Mouse (Mus musculus) left cerebral cortex, adult 18-20 months (tissue): ENCODE data around the gene Akt1. TPM values are rescaled to one million over a fixed set of nuclear protein-coding genes. Genes with fewer than 3 reads are reported as not detected.

ENCODE experiments used
- DNase-seq, 2 experiments: peaks; one replicate each; pipeline ENCODE4 v3.0.0; 2021 to 2022; ENCODE audit warnings: low spot score in 2 of 2, mixed read lengths in 1 of 2
- total RNA-seq, 2 experiments: library from RNA; stranded (reverse); gene quantifications; 2 replicates each; pipeline ENCODE4 v1.2.3; 2021

Akt1 gene
- total RNA-seq, 2 experiments from 2014 or later: 161 to 169 TPM

DNA sequence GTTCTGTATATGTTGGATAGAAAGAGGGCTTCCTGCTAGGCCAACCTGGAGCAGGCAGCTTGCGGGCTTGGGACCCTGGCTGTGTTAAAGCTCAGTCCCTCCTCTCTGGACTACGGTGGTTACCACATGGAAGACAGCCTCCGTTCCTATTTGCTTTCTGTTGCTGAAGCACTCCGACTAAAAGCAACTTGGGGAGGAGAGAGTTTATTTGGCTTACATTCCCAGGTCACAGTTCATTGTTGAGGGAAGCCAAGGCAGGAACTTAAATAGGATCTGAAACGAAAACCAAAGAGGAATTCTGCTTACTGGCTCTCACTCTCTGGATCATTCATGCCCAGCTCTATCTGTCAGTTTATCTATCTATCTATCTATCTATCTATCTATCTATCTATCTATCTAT lies 43.9 kb downstream of the Akt1 start:
- DNase-seq: no peak

DNA sequence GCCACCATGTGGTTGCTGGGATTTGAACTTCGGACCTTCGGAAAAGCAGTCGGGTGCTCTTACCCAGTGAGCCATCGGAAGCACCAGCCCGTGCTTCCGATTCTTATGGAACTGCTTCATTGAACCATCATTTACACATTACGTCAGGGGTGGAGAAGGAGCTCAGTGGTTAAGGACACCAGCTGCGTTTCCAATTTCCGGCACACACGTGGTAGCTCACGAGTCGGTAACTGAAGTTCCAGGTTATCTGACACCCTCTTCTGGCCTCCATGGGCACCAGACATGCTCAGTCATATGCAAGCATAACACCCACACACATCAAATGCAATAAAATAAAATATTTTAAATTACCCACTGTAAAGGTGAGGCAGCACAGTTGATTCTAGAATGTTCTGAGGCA lies 44.7 kb downstream of the Akt1 start:
- DNase-seq: no peak

DNA sequence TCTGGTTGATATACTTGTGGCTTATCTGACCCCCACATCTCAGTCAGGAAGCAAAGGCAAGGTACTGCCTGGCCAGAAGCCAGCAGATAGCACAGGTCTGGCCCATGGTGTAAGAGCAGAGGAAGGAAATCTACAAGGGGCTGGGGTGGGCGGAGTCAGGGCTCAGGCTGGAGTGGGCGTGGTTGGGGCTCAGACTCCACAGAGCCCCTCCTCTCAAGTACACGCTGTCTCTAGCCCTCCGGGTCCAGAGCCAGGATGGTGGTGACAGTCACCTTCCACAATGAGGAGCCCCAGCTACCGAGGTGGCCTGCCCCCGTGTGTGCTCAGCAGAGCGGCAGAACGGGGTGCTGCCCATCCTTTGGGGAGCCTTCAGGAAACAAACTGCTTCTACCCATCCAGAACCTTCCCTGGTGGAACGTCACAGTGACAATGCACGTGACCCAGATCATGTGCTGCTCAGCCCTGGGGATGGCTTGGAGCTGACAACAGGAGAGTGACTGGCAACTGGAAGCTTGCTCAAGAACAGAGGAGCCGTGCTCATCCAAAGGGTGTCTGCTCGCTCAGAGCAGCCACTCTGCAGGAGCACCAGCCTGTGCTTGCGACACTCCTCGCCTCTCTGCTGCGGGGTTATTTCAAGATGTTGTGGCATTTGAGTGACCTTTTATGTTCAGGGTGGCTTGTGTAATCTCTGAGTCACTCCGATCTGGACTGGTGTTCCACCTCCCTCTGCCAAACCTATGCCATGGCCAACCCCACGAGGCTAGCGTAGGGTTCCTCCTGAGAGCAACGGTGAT lies 45.6 kb downstream of the Akt1 start:
- peak; percentile 41 to 44 for DNase-seq

DNA sequence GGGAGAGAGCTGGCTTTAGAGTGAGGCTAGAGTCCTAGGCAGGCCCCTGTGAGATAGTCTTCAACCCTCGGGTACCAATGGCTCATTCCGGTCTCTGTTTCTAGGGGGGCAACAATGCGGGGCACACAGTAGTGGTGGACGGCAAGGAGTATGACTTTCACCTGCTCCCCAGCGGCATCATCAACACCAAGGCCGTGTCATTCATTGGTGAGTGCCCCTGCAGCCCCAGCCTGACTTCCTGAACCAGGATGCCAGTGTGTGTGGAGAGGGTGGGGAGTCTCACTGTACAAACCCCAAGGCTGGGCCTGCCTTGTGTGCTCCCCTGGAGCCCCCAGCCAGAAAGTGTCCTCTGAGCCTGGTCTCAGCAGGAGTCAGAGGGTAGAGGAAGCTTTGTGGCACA lies 46.5 kb downstream of the Akt1 start:
- DNase-seq: no peak

DNA sequence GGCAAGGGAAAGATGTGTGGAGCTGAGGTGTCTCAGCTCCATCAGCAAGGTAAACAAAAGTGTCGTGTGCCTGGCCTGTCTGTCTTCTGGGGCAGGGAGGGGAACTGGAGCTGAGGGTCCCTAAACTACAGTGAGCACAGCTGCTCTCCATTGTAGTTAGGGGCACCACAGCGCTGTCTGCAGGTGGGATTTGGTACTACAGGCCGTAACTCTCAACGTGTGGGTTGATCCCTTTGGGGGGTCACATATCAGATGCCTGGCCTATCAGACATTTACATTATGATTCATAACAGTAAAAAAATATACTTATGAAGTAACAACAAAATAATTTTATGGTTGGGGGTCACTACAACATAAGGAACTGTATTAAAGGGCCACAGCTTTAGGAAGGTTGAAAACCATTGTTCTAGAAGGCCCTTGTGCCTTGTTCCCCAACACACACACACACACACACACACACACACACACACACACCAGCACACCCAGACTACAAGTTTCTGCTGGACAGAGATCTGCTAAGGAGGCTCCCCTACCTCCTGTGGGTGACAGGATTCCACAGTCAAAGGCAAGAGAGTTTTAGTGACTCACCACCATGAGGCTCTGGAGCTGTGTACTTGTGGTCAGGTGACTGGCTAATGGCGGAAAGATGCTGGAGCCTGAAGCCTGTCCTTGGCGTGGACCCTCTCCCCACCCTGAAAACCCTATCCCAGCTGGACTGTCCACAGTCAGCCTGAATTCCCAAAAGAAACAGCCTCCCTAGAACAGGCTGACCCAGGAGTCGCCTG lies 47.4 kb downstream of the Akt1 start:
- DNase-seq: no peak

DNA sequence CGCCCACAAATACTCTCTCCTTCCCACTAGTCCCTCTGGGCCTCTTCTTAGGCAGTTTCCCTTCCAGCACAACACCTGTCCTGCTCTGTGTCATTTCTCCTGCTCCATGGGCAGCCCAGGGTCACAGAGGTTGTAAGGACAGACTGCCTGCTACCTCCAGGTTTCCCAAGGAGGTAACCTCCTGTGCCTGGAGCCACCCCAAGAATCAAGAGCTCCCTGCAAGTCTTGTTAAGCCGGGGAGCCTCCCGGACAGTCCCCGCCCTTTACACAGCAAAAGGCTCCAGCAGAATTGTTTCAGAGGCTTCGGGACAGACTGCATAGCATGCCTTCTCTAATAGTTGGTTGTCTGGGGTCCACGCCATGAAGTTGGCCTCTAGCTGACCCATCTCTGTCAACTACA lies 48.2 kb downstream of the Akt1 start:
- DNase-seq: no peak

DNA sequence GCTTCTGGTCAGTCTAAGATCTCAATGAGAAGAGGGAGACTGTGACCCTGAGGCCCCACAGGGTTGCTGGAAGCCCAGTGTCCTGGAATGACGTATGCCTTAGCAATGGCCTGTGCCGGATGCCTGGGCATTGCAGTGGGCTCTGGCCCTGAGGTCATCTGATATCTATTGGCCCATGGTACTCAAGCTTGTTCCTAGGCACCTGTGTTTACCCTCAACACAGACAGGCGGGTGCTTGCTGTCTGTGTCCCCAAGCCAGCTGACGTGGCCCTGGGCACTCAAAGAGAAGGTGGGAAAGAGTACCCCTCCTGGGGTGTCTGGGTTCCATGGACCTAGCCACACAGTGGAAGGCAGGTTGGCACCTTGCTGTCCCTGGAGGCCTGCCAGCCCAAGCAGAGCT lies 49.0 kb downstream of the Akt1 start:
- DNase-seq: no peak

DNA sequence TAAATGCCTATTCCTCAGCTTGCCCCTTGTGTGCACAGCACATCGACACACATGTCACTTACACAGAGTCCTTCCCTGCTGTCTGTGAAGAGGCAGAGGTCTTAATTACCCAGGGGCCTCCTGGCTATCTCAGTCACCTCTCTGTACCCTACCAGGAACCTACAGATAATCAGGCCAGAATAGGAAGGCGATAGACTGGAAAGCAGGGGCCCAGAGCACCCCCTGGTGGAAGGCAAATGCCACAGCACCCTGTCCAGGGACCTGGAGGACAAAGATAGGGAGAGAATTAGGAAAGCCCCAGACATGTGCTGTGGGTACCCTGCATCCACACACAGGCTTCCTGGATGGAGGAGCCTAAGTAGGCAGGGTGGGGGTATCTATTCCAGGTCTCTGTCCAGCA lies 50.9 kb downstream of the Akt1 start:
- DNase-seq: peak; percentile 69 to 80

DNA sequence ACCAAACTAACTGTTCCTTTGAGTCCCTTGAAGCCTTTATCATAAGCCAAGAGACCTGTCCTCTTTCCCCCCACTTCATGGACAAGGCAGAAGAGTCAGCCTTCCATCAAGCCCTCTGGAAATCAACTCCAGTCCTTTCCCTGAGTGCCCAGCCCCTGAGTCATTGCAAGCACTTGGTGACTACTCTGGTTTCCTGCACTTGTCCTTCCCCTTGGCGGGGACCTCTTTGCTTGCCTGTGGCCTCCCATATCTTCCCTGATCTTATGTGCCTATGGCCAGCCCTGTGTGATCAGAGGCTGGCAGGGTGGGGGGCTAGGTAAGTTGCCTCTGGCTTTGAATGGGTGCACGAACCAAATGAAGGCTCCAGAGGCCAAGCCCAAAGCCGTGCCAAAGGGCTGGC lies 52.8 kb downstream of the Akt1 start:
- DNase-seq: no peak

DNA sequence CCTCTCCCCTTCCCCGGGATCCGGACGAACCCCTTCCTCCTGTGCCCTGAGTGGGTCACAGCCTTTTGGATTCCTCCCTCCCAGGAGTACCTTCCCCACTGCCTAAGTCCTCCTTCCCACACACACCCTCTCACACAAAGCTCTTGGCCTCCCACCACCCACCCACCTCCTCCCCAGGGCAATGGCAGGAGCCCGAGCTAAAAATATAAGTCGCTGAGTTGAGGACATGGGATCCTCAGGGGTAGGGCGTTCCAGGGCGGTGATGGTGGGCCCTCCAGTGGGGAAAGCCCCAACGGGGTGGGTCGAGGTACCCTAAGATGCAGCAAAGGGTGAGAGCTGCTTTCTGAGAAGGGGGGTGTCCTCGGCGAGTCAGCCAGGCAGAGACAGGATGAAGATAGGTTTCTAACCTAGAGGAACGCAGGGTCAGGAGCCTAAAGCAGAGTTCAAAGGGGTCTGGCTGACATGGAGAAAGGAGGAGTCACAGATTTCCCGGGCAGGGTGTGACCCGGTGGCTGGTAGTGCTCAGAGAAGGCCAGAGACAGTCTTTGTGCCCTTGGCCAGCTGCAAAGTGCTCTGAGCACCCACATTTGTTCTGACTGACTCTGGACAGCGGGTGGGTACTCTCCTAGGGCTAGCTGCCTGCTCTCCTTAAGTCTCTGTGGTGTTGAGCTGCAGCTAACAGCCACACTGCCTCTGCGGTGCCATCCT lies 54.2 kb downstream of the Akt1 start:
- DNase-seq: no peak

DNA sequence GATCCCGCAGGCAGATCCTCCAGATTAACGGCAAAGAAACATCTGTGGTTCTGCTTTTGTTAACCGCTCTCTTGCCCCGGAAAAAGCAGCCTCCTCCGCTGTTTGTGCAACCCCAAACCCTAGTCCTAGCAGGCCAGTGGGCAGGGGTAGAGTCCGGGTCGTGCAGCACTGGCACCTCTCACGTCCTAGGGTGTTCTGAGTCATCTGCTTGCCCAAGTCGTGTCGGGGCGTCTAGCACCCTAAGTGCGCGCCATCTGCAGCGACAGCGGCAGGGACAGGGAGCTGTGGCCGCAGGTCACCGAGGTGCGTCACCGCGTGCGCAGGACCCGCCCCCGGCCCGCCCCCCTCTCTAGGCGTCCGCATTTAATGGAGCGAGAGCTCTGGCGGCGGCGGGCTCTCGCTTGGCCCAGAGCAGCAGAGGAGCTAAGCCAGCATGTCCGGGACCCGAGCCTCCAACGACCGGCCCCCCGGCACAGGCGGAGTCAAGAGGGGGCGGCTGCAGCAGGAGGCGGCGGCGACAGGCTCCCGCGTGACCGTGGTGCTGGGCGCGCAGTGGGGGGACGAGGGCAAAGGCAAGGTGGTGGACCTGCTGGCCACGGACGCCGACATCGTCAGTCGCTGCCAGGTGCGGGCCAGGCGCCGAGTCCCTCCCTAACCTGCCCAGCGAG lies 54.9 kb downstream of the Akt1 start, which contains the start of gene Adssl1:
TSS of gene Adssl1 (plus strand) at position 360 of the 668 bp plus-strand sequence.
- DNase-seq: peak; percentile 31 to 42

DNA sequence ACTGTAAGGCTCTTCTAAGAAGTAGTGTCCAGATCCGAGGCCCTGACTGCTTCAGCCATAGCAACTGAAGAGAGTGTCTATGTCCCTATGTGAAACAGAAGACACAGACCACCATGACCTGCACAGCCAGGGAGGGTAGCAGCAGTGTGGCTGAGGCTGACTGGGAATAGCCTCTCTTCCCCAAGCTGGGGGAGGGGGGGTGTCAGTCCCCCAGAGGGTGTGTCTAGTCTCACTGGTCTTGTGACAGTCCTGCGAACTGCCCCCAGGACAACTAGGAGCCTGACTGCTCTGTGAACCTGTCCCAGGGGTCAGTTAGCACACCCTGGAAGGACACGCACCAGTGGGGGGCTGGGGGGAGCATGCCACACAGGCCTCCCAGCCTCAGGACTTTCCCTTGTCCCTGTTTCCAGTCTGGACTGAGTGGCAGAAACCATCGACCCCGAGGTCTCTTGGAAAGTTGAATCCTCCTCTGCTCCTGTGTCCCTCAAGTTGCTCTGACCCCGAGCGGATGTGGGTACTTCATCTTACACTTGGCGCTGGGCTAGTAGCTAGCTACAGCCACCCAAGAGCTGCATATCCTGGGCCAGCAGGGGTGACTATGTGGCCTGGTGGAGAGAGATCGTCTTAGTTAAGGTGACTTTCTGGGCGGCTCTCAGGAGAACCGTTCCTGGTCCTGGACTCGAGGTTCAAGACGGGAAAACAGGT lies 55.6 kb downstream of the Akt1 start:
- no peak for DNase-seq

DNA sequence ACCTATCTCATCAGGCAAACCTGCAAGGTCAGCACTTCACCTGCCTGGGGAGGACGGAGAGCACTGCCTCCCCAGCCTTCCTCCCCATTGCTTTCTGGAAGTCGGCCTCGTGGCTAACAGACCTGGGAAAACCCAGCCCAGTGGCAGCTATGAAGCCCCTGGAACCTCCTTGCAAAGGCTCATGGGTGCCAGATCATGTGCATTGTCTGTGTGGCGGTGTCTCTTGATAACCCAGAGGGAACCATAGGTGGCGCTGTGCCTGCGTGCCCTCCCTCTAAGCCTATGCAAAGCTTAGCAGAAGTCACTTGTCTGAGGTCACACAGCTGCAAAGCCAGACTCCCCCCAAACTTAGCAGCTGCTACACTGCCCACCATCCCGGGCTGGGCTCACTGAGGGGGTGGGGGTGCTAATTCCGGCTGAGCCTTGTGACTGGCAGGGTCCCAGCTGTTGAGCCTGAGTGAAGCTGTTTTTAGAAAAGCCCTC lies 56.7 kb downstream of the Akt1 start:
- peak; percentile 53 to 61 for DNase-seq

DNA sequence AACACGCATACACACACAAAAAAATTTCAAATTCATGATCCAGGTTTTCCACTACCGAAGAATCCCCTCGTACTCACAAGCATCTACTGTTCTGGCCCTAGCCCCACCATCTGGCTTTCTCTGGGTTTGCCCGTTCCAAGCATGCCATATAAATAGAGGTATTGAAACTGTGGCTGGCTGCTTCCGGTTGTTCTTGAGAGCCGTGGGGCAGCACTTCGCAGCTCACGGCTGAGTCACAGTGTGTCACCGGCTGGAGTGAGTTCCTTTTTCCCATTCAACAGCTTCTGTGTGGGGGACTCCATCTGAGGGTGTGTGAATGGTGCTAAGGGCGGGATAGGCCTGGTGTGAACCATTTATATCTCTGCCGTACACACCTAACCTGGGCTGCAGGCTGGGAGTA lies 57.5 kb downstream of the Akt1 start:
- DNase-seq: peak; percentile 74 to 84

DNA sequence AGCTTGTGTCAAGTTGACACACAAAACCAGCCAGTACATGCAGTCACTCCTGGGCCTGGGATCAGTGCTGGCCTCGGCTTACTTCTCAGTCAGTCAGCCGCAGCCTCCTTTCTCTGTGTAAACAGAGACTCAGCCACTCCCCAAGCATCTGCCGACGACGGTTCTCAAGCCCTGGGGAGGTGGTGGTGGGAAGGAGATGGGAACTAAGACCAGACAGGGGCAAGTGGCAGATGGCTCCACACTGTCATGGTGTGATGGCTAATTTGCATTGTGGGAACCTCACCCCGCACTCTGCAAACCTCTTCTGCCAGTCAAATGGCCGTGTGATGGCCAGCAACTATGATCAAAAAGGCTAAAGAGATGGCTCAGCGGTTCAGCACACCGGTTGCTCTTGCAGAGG lies 58.0 kb downstream of the Akt1 start:
- no peak for DNase-seq

DNA sequence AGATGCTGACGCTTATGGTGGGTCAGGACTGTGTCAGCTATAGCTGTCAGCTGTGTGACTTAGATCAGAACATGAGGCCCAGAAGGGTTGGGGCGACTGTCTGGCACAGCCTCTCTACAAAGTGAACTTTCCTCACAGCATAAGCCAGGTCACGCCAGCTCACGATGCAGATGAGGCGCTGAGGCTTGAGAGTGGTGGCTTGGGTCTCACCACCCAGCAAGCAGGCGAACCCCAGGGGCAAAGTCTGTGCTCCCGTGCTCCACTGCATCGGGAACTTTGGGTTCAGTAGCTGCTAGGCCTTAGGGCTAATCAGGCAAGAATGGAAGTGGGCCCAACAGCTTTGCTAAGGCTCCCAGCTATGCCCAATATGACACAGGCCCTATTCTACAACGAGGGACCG lies 65.7 kb downstream of the Akt1 start:
- DNase-seq: no peak

DNA sequence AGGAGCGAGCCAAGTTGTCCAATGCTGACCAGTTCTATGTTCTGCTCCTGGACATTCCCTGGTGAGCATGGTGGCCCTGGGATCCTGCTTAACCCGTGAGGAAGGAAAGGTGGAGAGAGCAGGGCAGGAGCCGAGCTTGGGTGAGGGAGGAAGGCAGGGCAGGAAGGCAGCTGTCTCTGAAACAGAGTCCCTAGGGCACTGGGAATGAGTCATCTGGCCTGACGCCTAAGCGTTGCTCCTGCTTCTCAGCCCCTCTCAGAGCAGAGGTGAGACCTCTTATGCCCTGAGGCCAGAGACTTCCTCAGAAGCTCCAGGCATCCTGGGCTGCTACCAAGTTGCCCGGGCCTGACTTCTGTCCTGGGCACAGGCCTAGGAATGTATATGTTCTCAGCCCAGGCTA lies 67.7 kb downstream of the Akt1 start:
- DNase-seq: no peak

DNA sequence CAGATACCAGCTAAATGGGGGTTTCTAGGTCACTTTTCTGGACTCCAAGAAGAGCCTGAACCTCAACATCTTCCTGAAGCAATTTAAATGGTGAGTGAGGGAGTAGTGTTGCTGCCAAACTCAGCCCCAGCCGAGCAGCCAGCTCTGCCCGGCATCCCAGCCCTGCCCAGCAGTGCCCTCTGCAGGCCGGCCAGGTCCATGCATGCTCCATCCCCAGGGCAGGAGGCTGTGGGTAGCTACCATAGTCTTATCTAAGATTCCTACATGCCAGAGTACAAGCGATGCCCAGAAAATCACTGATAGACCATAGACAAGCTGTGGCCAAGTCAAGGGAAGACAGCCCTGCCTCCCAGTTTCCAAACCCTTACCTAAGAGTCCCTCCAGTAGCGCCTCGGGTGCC lies 68.9 kb downstream of the Akt1 start:
- peak; percentile 84 to 86 for DNase-seq

DNA sequence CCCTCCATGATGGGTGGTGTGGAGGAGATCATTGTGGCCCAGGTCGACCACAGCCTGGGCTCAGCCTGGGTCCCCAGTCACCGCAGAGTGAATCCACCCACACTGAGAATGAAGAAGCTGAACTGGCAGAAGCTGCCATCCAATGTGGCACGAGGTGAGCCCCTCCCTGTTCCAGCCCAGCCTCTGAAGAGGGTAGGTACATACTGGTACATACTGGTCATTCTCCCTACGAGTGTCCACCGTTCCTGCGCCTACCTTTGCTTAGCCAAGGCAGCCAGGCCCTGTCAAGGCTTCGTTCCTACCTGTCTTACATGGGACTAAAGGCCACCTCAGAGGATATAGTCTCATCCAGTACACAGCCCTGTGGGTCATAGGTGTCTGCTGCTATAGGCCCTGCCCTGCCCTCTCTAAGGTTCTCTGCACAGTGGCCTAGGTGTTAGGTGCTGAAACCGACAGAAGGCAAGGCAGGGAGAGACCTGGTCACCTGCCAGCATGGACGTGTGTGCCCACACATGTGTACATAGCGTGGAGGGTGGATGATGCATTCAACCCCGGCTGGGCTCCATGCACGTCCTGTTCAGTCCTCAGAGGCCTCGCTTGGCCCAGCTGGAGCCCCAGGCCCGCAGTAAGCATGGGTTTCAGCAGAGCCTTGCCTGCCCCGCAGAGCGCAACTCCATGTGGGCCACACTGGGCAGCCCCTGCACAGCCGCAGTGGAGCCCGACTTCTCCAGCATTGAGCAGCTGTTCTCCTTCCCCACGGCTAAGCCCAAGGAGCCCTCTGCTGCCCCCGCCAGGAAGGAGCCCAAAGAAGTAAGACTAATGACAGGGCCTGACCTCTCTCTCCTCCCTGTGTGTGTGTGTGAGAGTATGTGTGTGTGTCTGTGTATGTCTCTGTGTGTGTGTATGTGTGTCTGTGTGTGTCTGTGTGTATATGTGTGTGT lies 69.7 kb downstream of the Akt1 start:
- DNase-seq: peak in 1 of 2 experiments; percentile 49
